Mouse (Mus musculus): Measurements from ENCODE around the gene Tmem106c. TPM values are rescaled to one million over a fixed set of nuclear protein-coding genes. Genes with fewer than 3 reads are reported as not detected.

Tmem106c gene
- polyA plus RNA-seq, 1 experiment from 2014 or later, result 53.6 TPM

DNA sequence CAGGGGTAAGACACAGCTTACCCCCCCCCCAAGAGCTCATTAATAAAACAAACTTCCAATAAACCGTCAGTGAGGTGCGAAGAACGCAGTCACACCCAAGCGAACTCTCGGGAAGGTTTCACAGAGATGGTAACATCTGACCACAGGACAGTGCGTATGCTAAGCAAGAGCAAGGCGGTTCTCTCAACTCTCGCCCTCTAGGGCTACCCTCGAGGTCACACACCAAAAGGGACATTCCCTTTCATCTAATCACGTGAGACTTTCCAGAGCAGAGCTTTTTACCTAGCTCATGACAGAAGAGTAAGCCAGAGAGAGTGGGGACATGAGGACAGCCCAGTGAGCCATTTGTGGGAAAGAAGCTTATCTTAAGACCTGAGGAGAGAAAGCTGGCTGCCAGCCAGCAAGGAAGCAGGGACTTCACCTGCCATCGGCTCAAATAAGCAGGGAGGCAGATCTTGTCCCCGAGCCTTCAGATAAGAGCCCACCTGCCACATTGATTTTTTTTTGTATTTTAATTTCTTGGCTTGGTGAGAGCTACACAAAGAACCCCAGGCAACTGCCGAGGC, 34.7 kb upstream of the Tmem106c start:
- no peaks in the 10 kb centered on the region for H3K4me1 ChIP-seq (ENCODE audit: control insufficient read depth, insufficient read depth, low read length)
- H3K4me3 ChIP-seq (ENCODE audit: low read depth, low read length), result no peak overlapping the region
- H3K36me3 ChIP-seq (ENCODE audit: control insufficient read depth, insufficient read depth, low read length), result no peaks in the 10 kb centered on the region
- no peaks in the 10 kb centered on the region for H3K27me3 ChIP-seq (ENCODE audit: control insufficient read depth, insufficient read depth, low read length)
- ATAC-seq (ENCODE audit: low read depth), result no peak
- WGBS, result 73% methylated on average over 13 of the region's 13 CpGs
- H3K4me2 ChIP-seq (ENCODE audit: low read depth, low read length), result no peak overlapping the region
- H3K27ac ChIP-seq (ENCODE audit: low read depth, low read length), result no peak overlapping the region
- H3K9ac ChIP-seq (replicated peaks; ENCODE audit: low read depth, low read length), result no peak overlapping the region
- H3K9me3 ChIP-seq (ENCODE audit: control insufficient read depth, low read length), result no peaks in the 10 kb centered on the region

DNA sequence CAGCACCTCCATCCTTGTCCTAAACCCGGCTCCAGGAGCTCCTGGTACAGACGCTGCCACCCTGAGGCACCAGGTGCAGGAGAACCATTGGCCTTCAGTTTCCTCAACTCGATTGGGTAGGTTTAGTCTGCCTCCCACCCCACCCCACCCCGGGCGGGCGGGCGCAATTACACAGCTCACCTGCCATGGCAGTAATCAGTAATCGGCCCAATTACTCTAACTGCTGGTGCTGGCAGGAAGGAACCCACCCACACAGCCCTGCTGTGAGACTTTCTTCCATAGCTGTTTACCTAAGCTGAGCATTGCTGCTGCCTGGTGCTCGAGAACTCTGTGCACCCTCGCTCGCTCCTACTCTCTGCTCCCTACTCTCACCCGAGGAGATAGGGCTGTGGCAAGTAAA, 31.6 kb upstream of the Tmem106c start:
- Histone ChIP-seq H3K36me3 (ENCODE audit: control insufficient read depth, insufficient read depth, low read length) (no peaks in the 10 kb centered on the region), H3K9me3 (ENCODE audit: control insufficient read depth, low read length) (no peaks in the 10 kb centered on the region), H3K27ac (ENCODE audit: low read depth, low read length) (no peak overlapping the region), H3K9ac (replicated peaks; ENCODE audit: low read depth, low read length) (no peak overlapping the region), H3K4me1 (ENCODE audit: control insufficient read depth, insufficient read depth, low read length) (no peaks in the 10 kb centered on the region), H3K4me2 (ENCODE audit: low read depth, low read length) (no peak overlapping the region), H3K27me3 (ENCODE audit: control insufficient read depth, insufficient read depth, low read length) (no peaks in the 10 kb centered on the region), H3K4me3 (ENCODE audit: low read depth, low read length) (no peak overlapping the region)
- WGBS, result 79% methylated on average over 12 of the region's 12 CpGs
- ATAC-seq (ENCODE audit: low read depth), result no peak

DNA sequence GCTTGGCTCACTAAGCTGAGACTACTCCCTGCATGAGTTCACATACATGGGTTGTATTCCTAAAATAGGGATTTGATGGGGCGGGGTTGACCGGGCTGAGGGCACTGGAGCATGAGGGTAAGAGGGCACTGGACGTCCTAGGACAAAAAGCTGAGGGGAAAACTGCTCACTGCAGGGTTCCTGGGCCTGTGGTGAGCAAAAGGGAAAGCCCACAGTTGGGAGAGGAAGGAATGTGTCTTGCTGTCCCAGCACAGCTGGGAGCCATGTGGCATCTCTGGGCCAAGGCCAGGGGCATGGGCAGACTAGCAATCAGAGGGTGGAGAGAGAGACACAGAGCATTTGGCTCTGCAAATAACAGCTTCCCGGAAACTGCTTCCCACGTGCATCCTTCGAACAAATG, 25.4 kb upstream of the Tmem106c start:
- no peak overlapping the region for H3K4me3 ChIP-seq (ENCODE audit: low read depth, low read length)
- no peaks in the 10 kb centered on the region for H3K36me3 ChIP-seq (ENCODE audit: control insufficient read depth, insufficient read depth, low read length)
- no peak for ATAC-seq (ENCODE audit: low read depth)
- 72% methylated on average over 6 of the region's 6 CpGs for WGBS
- no peaks in the 10 kb centered on the region for H3K4me1 ChIP-seq (ENCODE audit: control insufficient read depth, insufficient read depth, low read length)
- H3K27ac ChIP-seq (ENCODE audit: low read depth, low read length), result no peak overlapping the region
- H3K9me3 ChIP-seq (ENCODE audit: control insufficient read depth, low read length), result no peaks in the 10 kb centered on the region
- H3K27me3 ChIP-seq (ENCODE audit: control insufficient read depth, insufficient read depth, low read length), result no peaks in the 10 kb centered on the region
- H3K9ac ChIP-seq (replicated peaks; ENCODE audit: low read depth, low read length), result no peak overlapping the region
- no peak overlapping the region for H3K4me2 ChIP-seq (ENCODE audit: low read depth, low read length)

DNA sequence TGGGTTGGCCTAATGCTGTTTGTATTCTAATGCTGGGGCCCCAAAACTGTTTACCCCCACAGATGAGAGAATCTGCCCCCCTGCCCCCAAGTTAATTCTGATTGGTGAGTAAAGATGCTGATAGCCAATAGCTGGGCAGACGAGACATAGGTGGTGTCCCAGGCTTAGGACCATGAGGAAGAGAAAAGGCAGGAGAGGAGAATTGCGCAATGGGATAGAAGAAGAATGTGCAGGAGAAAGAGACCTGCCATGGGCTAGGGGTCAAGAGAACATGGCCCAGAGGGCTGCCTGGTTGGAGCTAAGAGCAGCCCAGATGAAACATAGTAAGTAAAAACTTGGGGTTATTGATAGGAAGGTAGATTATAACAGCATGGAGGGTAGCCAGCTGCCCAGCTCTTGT, 23.9 kb upstream of the Tmem106c start:
- H3K4me3 ChIP-seq (ENCODE audit: low read depth, low read length), result no peak overlapping the region
- H3K27me3 ChIP-seq (ENCODE audit: control insufficient read depth, insufficient read depth, low read length), result no peaks in the 10 kb centered on the region
- no peaks in the 10 kb centered on the region for H3K36me3 ChIP-seq (ENCODE audit: control insufficient read depth, insufficient read depth, low read length)
- WGBS, result 90% methylated on average over 2 of the region's 2 CpGs
- H3K9ac ChIP-seq (replicated peaks; ENCODE audit: low read depth, low read length), result no peak overlapping the region
- H3K9me3 ChIP-seq (ENCODE audit: control insufficient read depth, low read length), result no peaks in the 10 kb centered on the region
- no peaks in the 10 kb centered on the region for H3K4me1 ChIP-seq (ENCODE audit: control insufficient read depth, insufficient read depth, low read length)
- H3K4me2 ChIP-seq (ENCODE audit: low read depth, low read length), result no peak overlapping the region
- no peak for ATAC-seq (ENCODE audit: low read depth)
- no peak overlapping the region for H3K27ac ChIP-seq (ENCODE audit: low read depth, low read length)

DNA sequence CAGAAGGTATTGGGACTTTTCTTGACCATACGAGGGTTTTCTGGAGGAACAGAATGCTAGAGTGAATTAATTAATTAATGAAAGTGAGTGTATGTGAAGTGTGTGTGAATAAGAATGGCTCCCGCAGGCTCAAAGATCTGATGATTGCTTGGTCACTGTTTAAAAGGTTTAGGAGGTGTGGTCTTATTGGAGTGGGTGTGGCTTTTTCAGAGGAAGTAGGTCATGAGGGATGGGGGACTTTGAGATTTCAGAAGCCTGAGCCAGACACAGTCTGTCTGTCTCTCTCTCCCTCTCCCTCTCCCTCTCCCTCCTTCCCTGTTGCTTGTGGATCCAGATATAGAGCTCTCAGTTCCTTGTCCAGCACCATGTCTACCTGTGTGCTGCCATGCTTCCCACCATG, 22.7 kb upstream of the Tmem106c start:
- 97% methylated on average over 2 of the region's 2 CpGs for WGBS
- Histone ChIP-seq H3K9me3 (ENCODE audit: control insufficient read depth, low read length) (no peaks in the 10 kb centered on the region), H3K9ac (replicated peaks; ENCODE audit: low read depth, low read length) (no peak overlapping the region), H3K4me1 (ENCODE audit: control insufficient read depth, insufficient read depth, low read length) (no peaks in the 10 kb centered on the region), H3K27ac (ENCODE audit: low read depth, low read length) (no peak overlapping the region), H3K4me3 (ENCODE audit: low read depth, low read length) (no peak overlapping the region), H3K36me3 (ENCODE audit: control insufficient read depth, insufficient read depth, low read length) (no peaks in the 10 kb centered on the region), H3K27me3 (ENCODE audit: control insufficient read depth, insufficient read depth, low read length) (no peaks in the 10 kb centered on the region), H3K4me2 (ENCODE audit: low read depth, low read length) (no peak overlapping the region)
- ATAC-seq (ENCODE audit: low read depth), result no peak

DNA sequence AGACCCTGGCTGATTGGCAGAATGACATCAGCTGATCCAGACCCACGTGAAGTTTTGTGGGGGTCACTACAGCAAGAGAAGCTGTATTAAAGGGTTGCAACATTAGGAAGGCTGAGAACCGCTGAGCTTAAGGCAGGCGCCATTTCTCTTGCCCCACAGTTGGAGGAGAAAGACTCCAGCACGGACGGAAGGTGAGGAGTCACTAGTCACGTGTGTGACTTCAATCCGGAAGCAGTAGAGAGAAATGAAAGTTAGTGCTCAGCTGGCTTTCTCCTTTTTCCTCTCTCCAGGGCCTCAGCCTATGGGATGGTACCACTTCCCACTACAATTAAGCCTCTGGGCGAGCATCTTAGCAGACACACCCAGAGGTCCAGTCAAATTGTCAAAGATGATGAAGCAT, 21.5 kb upstream of the Tmem106c start:
- 89% methylated on average over 8 of the region's 8 CpGs for WGBS
- no peak for ATAC-seq (ENCODE audit: low read depth)
- Histone ChIP-seq H3K9me3 (ENCODE audit: control insufficient read depth, low read length) (no peaks in the 10 kb centered on the region), H3K9ac (replicated peaks; ENCODE audit: low read depth, low read length) (no peak overlapping the region), H3K27me3 (ENCODE audit: control insufficient read depth, insufficient read depth, low read length) (no peaks in the 10 kb centered on the region), H3K4me3 (ENCODE audit: low read depth, low read length) (no peak overlapping the region), H3K27ac (ENCODE audit: low read depth, low read length) (no peak overlapping the region), H3K4me2 (ENCODE audit: low read depth, low read length) (no peak overlapping the region), H3K4me1 (ENCODE audit: control insufficient read depth, insufficient read depth, low read length) (no peaks in the 10 kb centered on the region), H3K36me3 (ENCODE audit: control insufficient read depth, insufficient read depth, low read length) (no peaks in the 10 kb centered on the region)

DNA sequence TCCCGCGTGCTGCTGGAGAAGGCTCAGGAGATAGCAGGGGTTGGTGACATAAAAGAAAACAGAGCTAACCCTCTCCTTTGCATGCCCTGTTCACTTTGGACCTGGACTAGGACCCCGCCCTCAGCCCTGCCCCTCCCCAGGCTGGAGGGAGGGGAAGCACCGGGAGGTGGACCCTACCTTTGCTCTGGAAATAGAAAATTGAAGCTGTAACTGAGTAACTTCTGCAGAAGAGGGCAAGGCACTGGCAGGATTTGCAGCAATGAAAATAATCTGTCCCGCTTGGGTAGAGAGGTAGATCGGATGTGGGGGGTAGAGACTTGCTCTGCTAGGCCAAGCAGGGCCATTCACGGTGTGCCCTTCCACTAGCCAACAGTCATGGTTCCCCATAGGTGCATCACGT, 20.6 kb upstream of the Tmem106c start:
- Histone ChIP-seq H3K4me3 (ENCODE audit: low read depth, low read length) (no peak overlapping the region), H3K36me3 (ENCODE audit: control insufficient read depth, insufficient read depth, low read length) (no peaks in the 10 kb centered on the region), H3K27me3 (ENCODE audit: control insufficient read depth, insufficient read depth, low read length) (no peaks in the 10 kb centered on the region), H3K4me1 (ENCODE audit: control insufficient read depth, insufficient read depth, low read length) (no peaks in the 10 kb centered on the region), H3K27ac (ENCODE audit: low read depth, low read length) (no peak overlapping the region), H3K9ac (replicated peaks; ENCODE audit: low read depth, low read length) (no peak overlapping the region), H3K9me3 (ENCODE audit: control insufficient read depth, low read length) (no peaks in the 10 kb centered on the region), H3K4me2 (ENCODE audit: low read depth, low read length) (no peak overlapping the region)
- ATAC-seq (ENCODE audit: low read depth), result no peak
- 92% methylated on average over 8 of the region's 8 CpGs for WGBS

DNA sequence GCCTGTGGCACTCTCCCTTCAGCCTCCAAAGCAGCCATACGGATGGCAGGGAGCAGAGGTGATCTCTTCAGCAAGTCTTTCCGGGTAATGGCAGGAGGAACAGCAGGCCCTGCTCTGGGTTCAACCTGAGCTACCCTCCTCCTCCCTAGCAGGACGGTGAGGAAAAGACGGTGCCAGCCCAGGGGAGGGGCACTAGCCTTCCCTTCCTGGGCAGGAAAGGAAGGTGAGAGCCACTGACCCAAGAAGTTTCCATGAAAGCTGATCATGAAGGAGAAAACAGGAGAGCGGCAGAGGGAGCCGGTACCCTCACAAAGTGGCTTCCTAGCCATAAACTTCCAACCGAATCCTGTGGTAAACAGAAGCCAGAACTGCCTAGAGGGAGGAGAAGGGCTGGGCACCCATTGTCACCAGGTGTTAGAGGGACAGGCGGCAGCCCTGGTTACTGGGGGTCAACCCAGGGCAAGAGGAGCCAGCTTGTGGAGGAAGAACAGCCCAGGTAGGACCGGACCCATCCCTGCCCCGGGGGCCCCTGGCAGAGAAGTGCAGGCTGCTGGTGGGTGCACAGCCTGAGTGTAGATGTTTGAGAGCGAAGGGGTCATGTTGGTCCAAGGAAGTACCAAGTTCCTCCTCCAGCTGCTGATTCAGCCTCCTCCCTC, 19.0 kb upstream of the Tmem106c start:
- H3K27ac ChIP-seq (ENCODE audit: low read depth, low read length), result no peak overlapping the region
- no peaks in the 10 kb centered on the region for H3K27me3 ChIP-seq (ENCODE audit: control insufficient read depth, insufficient read depth, low read length)
- no peaks in the 10 kb centered on the region for H3K36me3 ChIP-seq (ENCODE audit: control insufficient read depth, insufficient read depth, low read length)
- H3K4me3 ChIP-seq (ENCODE audit: low read depth, low read length), result no peak overlapping the region
- WGBS, result 66% methylated on average over 11 of the region's 11 CpGs
- no peaks in the 10 kb centered on the region for H3K9me3 ChIP-seq (ENCODE audit: control insufficient read depth, low read length)
- no peak for ATAC-seq (ENCODE audit: low read depth)
- no peak overlapping the region for H3K9ac ChIP-seq (replicated peaks; ENCODE audit: low read depth, low read length)
- H3K4me2 ChIP-seq (ENCODE audit: low read depth, low read length), result no peak overlapping the region
- H3K4me1 ChIP-seq (ENCODE audit: control insufficient read depth, insufficient read depth, low read length), result no peaks in the 10 kb centered on the region

DNA sequence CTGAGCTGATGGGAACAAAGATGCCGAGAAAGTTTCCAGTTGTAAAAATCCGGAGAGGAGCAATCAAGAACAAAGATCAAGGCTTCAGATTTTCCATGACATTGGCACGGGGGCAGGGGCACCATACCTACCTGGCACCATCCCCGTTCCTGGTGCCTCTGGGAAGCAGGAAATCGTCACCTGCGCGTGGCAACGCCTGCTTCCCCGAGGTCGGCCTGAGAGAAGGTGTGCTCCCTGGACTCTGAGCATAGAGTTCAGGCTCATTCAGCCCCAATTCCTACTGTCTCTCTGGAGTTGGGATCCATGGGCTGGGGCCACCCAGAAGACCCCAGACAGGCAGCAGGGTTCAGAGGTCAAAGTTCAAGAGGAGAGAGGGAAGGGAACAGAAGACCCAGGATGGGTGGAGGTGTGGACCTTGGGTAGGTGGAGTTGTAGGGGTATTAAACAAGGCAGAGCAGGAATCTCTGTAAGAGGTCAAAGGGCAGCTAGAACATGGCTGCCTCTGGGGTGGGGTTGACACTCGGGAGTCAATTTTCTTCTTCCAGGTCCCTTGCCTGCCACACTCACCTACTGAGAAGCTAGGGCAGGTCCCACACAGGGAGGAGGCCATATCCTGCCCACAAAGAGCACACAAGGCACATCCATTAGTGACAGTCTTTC, 18.2 kb upstream of the Tmem106c start:
- Histone ChIP-seq H3K27ac (ENCODE audit: low read depth, low read length) (no peak overlapping the region), H3K4me3 (ENCODE audit: low read depth, low read length) (no peak overlapping the region), H3K4me1 (ENCODE audit: control insufficient read depth, insufficient read depth, low read length) (no peaks in the 10 kb centered on the region), H3K9me3 (ENCODE audit: control insufficient read depth, low read length) (no peaks in the 10 kb centered on the region), H3K9ac (replicated peaks; ENCODE audit: low read depth, low read length) (no peak overlapping the region), H3K36me3 (ENCODE audit: control insufficient read depth, insufficient read depth, low read length) (no peaks in the 10 kb centered on the region), H3K4me2 (ENCODE audit: low read depth, low read length) (no peak overlapping the region), H3K27me3 (ENCODE audit: control insufficient read depth, insufficient read depth, low read length) (no peaks in the 10 kb centered on the region)
- 74% methylated on average over 11 of the region's 11 CpGs for WGBS
- ATAC-seq (ENCODE audit: low read depth), result no peak

Data from neural tube, embryonic 14.5 days (tissue).